Mouse (Mus musculus) megakaryocyte-erythroid progenitor cell, adult 5-6 weeks (primary cell): ENCODE results near the gene 2410004P03Rik. TPM values are rescaled to one million over a fixed set of nuclear protein-coding genes. Genes with fewer than 3 reads are reported as not detected.
A peak's percentile ranks its signal among the peaks of the same experiment; 100 is the strongest.

Experiments
- ATAC-seq: replicated peaks from 2 replicates; pipeline ENCODE4 v1.8.0; 2016; ENCODE audit warnings: mild to moderate bottlenecking, inconsistent platforms; ENCODE audit not compliant: severe bottlenecking, poor library complexity, low FRiP score, low TSS enrichment
- total RNA-seq, 2 experiments: library from RNA; stranded (forward) in 1 of 2; stranded (reverse) in 1 of 2; fragments of 200-1000, 215-1000 nt in 1 of 2; fragments of >200 nt in 1 of 2; fragmentation: Nextera tagmentation in 1 of 2; gene quantifications; 2 replicates each; pipeline ENCODE4 v1.2.3; 2014 to 2017

2410004P03Rik gene
- total RNA-seq (2014; fragmentation: Nextera tagmentation) (not detected in 2 replicates), total RNA-seq (2017) (not detected in 2 replicates)

DNA sequence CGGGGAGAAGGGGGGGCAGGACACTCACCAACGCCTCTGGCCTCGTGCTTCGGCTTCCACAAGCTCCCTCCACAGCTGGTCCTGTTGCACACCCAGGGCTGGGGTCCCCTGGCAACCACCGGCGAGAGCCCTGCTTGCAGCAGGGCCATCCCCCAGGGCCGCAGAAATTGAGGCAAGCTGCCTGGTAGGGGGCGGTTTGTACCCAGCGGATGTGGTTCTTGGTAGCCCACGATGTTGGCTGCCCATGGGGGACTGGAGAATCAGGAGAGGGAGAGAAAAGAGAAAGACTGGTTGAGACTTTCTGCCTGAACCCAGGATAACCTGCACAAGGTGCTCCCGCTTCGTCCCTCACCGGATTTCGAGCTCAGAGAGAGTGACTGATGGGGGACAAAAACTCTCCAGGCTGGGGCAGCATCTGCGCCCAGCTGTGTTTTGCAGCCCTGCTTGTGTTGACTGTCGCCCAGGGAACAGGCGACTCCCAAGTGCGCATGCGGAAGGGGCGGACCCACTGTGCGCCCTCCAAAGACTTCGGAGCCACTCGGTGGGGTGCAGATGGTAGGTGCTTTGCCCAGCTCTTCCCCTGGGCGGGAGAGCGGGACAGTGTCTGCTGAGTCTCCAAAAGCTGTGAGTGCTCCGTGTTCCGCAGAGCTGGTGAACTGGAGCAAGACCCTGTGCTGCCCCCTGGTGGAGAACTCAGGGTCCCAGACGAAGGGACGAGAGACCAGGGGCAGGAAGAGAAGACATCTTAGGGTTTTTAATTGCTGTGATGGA, at the start of gene 2410004P03Rik:
2410004P03Rik (minus strand) TSS at position 628 of the 771 bp plus-strand sequence.
- ATAC-seq = peak; percentile 79

DNA sequence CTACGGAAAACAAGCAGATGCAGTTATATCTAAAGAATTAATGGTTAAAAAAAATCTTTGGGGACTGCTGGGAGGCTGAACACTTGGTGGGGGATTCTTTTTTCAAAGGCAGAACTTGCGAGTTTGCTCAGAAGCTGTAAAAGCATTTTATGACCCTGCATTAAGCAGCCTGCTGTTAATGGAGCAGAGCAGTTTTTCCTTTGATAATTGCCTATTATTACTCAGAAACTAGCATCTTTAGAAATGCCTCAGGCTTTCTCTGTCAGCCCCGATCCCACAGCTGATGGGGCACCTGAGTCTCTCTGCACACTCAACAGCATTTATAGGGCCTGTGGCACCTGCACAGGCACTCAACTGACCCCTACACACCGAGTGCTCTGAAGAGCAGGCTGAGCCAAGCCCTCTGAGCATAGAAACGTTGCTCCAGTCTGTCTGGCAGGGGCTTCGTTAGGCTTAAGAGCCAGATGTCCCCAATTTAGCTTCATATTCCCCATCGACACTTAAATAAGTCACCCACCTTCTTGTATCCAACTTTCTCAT, 49.7 kb upstream of the 2410004P03Rik start:
- no peak for ATAC-seq

DNA sequence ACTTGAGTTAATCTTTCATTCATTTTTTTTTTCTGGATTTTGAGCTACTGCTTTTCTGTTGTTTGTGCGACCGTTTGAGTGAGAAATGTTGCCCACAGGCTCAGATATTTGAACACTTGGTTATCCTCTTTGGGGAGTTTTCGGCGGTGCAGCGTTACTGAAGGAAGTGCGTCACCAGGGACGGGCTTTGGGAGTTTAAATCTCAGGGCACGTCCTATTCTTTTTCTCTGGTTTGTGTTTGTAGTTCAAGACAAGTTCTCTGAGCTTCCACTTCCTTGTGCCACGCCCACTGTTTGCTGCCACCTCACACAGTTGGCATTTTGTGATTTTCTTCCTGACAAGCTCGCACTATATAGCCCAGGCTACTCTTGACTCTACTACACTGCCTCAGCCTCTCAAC, 47.0 kb upstream of the 2410004P03Rik start:
- no peak for ATAC-seq

DNA sequence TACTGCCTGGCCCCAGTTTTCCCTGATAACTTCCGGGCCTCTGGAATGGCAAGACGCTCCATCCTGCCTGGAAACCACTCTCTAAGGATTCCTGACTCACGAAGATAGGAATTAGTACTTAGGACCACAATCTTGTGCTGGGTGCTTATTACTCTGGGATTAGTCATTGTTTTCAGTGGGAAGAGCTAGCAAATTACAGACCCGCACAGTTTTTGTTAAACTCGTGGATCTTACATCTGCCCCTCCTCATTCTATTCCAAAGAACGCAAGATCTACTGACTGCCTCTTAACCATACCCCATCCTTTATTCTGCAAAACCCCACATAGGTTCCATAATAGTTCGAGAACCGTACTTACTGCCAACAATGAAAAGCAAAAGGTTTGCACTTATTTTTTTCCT, 45.6 kb upstream of the 2410004P03Rik start:
- ATAC-seq = no peak

DNA sequence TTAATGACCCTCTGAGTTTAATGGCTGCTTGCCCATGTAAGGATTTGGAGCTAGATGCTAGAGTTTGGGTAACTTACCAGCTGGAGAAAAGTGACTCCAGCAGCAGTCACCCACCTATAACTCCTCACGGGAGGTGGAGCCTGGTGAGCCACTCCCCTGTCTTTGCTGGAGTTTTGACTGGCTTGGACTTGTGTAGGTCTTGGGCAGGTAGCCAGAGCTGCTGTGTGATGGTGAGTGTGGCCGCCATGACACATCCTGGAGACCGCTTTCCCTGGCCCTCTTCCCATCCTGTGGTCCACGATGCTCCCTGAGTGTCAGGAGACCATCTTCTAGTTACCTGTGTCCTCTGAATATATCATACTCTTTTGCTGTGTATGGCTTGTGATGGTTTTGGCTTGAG, 44.2 kb upstream of the 2410004P03Rik start:
- no peak for ATAC-seq

DNA sequence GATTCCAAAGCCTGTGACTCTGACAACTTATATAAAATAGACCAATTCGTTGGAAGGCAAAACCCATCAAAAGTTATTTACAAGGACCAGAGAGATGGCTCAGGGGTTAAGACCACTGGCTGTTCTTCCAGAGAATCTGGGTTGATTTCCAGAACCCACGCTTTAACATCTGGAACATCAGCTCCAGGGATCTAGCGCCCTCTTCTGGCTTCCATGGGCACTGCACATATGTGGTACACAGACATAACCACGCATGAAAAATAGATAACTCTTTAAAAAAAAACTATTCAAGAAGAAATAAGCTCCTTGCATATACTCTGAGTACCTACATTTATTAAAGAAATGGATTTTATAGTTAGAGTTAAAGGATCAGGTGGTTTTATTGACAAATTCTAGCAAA, 43.2 kb upstream of the 2410004P03Rik start:
- no peak for ATAC-seq

DNA sequence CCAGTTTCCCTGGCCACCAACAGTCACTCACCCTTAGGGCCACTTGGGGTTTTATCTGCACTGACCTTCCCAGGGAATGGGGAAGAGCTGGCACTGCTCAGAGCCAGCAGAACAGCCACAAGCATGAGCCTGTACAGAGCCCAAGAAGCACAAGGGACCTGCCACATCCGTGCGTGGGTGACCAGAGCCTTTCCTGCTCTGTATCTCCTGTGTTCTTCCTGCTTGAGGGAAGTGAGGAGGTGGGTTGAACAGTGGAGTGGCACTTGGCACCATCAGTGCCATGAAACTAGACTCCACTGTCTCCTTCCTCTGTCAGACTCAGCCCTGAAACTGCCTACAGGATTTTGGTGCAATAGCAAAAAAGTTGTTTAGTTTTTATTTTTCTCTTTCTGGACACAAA, 41.1 kb upstream of the 2410004P03Rik start:
- no peak for ATAC-seq

DNA sequence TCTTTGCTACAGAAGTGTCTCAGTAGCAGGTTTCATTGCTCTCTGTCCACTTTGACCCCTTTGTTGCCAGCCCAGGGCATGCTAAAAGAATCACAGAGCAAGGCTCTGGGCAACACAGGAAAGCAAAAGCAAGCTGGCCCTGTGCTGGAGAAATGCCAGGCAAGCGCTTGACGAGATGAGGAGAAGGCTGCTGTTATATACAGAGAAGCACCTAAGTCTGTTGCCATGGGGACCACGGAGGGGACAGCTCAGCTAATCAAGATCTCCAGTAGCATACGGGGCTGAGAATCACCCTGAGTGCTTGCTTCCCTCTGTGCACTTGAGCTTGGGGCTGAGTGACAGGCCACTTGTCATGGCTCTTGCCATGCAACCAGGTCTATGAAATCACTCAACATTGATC, 39.5 kb upstream of the 2410004P03Rik start:
- no peak for ATAC-seq

DNA sequence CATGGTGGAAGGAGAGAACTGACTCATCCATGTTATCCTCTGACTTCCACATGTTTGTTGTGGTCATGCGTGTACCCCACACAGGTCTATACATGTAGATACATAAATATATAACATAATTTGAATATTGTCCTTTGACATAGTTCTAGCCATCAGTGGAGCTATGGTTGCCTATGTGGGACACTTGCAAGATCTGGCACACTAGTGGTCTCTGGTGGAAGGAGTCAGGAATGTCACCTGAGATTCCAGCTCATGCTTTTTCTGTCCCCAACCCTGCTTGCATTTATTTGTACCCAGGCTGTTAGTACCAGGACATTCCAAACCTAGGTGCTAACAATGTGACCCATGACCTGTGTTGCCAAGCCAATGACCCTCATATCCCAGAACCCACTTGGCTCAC, 38.3 kb upstream of the 2410004P03Rik start:
- ATAC-seq = no peak

DNA sequence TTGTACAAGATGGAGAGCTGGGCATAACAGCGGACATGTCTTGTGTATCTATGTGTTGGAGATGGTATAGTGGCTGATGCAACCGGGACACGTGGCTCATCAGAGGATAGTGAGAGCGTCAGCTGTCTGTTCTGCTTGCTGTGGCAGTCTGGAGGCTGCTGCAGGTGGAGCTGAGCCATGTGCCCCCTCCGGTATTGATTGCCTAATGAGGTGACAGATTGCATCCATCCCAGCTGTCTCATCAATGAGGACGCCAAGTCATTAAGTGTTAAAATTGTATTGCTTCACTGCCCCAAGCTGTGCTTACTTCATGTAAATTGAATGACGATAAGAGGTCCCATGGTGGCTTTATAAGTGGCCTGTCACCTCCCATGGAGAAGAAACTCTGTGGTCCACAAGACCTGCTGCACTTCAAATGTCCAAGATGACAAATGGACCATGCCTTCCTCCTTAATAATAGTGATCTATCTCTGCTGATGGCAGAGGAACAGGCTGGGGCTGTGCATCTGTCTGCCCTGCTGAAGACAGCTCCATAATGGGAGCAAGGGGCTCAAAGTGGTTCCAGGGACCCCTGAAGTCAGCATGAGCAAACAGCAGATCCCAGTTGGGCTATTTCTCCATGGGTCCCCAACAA, 37.6 kb upstream of the 2410004P03Rik start:
- ATAC-seq = no peak

DNA sequence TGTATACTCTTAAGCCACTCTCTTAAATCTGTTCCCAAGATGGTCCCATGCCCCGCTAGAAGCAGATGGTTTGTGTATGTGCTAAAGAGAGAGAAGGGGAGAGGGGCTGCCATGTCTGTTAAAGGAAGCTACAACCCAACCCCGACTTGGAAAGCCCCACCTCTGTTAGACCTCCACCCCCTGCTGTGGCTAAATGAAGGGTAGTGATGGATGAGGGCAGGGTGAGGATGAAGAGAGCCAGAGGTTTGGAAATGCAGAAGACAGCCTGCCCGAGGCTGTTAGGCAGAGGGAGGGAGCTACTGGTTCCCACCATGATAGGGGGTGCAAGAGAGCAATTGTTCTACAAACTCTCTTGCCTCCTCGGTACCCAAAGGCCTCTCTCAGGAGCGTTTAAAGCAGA, 31.8 kb upstream of the 2410004P03Rik start:
- no peak for ATAC-seq

DNA sequence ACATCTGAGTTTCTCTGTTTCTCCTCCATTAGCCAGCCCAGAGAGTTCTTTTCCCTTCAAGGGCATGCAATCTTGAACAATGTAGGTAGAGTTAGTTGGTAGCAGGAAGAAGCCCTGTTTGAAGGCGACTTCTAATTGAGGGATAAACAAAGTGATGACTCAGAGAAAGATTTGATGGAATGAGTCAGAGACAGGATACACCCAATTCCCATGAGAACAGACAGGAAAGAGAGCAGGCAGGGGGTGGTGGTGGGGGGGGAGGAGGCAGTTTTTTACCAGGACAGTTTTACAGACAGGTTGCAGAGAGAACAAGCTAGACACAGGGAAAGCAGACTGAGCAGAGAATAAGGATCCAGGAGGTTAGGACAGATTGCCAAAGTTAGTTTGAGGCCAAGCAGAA, 29.0 kb upstream of the 2410004P03Rik start:
- no peak for ATAC-seq

DNA sequence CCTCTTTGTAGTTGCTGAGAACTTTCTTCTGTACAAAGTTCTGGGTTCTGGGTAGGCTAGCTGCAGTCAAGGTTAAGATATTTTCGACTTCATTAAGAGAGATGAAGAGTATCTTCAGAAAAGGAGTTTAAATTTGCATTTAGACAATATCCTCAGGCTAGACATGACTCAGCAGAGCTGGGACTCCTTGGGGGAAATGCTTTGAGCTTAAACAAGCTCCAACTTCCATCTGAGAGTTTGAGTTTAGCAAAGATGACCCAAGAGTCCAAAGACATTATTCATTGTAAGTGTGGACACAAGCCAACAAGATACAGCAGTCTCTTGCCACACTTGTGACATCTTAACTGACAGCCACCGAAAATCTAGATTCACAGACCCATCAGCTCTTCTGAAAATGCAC, 27.9 kb upstream of the 2410004P03Rik start:
- no peak for ATAC-seq

DNA sequence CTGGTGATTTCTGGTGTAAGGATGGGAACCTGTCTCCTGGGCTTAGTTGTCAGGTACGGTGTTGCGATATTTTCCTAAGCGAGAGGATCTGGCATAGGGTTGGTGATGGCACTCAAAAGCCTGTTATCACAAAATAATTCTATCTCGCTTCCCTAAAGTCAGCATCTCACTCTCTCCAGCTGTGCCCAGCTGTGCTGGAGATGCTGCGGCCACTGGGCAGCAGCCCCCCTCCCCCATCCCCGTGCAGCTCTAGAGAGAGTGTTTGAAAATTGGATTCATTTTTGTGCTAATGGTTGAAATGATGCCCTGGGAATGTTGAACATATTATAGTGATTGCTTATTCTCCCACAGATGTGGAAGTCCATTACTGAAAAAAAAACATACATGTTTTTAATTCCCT, 26.7 kb upstream of the 2410004P03Rik start:
- ATAC-seq = no peak

DNA sequence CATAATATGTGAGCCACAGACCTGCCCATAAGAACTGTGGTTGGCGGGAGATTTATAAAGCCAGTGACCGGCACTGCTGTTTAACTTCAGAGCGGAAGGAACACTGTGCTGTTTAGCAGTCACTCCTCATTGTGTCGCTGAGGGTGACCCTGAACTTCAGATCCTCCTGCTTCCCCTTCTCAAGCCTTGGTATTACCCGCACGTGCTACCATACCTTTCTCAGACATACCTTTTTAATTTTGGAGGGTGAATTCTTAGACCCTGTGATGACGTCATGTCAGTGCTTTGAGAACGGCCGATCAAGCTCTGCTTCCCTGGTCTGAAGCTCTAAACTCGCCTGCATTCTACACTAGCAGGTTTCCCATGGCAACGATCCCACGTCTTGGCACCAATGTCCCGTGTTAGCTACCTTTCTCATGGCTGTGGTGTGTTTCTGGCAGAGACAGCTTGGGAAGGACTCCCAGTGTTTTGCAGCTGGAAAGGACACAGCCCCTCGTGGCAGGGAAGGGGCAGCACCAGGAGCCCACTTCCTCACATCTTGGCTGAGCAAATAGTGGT, 25.6 kb upstream of the 2410004P03Rik start:
- ATAC-seq = no peak

DNA sequence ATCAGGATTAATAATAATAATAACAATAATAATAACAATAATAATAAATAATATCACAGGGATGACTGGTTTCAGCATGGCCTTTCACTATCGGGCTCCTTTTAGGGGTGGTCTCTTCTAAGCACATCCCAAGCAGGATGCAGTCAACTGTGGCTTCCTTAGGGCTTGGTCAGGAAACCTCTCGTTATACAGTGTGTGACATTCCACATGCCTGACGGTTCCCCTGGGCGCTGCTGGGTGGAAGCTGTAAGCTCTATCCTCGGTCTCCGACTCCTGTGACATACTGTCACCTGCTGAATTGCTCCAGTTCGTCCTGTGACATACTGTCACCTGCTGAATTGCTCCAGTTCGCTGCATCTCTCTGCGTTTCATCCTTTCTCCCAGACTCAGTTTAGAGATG, 25.0 kb upstream of the 2410004P03Rik start:
- ATAC-seq = no peak

DNA sequence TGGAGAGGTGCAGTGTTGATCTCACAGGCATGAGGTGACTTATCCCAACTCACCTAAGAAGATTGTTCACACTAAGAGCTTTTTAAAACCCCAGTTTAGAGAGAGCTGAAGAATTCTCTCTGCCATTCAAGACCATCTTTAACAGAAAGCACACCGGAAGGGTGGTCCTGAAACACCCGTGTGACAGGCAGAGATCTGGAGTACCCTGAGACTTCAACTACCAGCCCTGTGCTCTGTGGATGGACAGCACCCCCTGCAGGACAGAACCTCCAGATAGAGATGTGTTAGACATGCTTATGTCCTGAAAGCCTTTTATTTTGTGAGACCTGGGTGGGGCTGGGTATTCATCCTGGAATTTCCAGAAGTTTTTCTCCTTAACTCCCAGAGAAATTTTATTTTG, 23.6 kb upstream of the 2410004P03Rik start:
- ATAC-seq = no peak

DNA sequence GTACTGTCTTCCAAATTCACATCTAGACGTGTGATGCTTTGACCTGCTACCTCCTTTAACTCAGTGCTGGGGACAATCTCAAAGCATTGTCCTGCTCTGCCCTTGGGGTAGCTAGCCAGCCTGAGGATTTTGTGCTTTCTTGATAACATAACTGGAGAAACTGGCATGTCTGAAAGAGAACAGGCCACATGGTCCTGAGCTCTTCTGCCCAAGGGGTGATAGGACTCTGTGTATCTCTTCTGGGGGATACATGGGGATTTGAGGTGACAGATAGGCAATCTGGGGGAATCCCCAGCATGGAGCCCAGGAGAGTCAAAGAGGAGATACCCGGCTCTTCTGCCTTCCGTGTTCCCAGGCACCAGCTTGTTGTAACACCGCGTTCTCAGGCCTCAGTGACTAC, 23.1 kb upstream of the 2410004P03Rik start:
- ATAC-seq = no peak

DNA sequence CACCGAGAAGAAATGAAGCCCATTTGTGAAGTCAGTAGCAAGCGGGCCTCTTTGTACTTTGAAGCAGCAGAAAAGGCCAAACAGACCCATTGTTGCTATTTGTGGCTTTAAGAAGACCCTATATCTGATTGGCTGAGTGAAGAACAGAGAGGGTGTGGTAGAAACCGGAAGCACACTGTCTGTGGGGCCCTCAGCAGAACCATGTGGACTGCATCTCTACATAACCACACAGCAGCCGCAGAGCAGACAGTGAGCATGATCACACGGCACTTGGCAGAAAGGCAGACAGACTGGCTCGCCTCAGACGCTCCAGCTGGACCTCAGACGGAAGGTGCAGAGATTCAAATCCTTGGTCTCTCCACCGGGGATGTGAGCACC, 21.9 kb upstream of the 2410004P03Rik start:
- no peak for ATAC-seq

DNA sequence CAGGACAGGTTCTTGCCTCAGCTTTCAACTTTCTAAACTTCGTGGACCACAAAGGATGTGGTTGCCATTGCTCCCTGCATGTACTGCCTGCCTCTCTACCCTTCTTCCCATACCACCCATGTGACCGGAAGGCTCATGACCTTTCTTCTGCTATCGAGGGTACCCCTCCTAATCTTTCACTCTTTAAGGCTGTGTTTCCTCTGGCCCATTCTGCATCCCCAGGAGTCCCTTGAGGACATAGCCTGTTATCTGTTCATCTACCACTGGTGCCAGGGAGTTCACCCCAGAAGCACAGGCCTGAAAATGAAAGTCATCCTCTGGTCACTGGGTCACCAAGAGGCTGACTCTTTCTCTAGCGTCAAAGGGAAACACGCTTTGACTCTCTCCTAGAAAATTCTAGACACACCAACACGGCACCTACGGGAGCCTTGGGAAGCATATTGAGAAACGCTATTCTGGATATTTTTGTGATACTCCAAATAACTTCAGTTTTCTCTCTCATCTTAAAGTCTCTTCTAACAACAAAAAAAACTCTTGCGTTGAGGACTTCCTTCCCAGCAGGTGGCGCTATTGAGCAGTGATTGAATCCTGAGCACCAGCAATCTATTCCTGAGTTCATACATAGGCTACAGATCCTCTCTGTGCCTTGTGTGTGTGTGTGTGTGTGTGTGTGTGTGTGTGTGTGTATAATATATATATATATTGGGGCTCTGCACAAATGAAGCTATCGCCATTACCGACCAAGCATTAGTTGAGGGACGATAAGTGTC, 21.4 kb upstream of the 2410004P03Rik start:
- peak; percentile 49 for ATAC-seq
